Mouse (Mus musculus): Measurements from ENCODE around the gene Cass4. TPM values are rescaled to one million over a fixed set of nuclear protein-coding genes. Genes with fewer than 3 reads are reported as not detected.

The Cass4 gene
- polyA plus RNA-seq, 1 experiment: 0.24 TPM

DNA sequence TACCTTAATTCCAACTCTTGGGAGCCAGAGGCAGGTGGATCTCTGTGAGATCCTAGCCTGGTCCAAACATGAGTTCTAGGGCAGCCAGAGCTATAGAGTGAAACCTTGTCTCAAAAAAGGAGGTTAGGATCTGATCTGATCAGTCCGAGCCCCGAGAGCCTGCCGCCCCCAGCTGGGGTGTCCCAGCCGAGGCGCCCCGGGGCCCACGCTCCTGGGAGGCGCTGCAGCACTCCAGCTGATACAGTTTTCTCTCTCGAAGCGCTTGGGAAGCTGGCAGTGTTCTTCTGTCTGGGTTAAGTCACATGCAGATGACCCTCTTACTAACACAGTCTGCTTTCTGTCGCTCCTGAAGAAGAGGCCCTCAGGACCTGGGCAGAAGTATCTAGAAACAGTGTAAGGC, 12.3 kb upstream of the Cass4 start:
- Histone ChIP-seq H3ac (ENCODE audit: control insufficient read depth, insufficient read length) (no peak overlapping the region), H3K36me3 (ENCODE audit: control insufficient read depth, insufficient read depth) (peaks cover 36% of the 10 kb centered on the region), H3K4me2 (ENCODE audit: low read depth) (no peak overlapping the region), H3K79me2 (ENCODE audit: control insufficient read depth, insufficient read depth) (no peaks in the 10 kb centered on the region), H3K27me3 (ENCODE audit: control insufficient read depth, insufficient read depth, insufficient read length) (no peaks in the 10 kb centered on the region), H3K4me3 (no peak overlapping the region)
- no peak for TF ChIP-seq TCF3 (IDR thresholded peaks at IDR 0.05; ENCODE audit: insufficient read length, low read depth)

DNA sequence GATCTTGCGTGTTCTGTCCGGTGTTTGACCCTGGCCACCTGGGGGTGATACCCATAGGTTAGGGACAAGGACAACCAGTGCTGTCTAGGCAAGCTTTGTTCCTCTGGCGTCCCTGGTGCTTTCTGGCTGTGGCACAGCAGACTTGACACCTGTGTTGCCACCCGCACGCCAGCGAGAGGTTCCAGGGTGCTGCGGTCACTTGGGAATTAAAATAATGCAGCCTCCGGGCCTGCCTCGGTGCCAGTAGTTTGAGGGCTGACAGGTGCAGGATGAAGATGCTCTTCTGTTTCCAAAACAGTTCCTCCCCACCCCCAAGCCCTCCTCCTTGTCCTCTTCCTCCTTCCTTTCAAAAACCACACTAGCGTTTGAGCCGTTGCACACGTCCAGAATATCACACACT, 11.7 kb upstream of the Cass4 start:
- Histone ChIP-seq H3K27me3 (ENCODE audit: control insufficient read depth, insufficient read depth, insufficient read length) (no peaks in the 10 kb centered on the region), H3K36me3 (ENCODE audit: control insufficient read depth, insufficient read depth) (peaks cover 35% of the 10 kb centered on the region), H3K4me3 (no peak overlapping the region), H3K4me2 (ENCODE audit: low read depth) (no peak overlapping the region), H3K79me2 (ENCODE audit: control insufficient read depth, insufficient read depth) (no peaks in the 10 kb centered on the region), H3ac (ENCODE audit: control insufficient read depth, insufficient read length) (no peak overlapping the region)
- TF ChIP-seq CEBPB (IDR thresholded peaks at IDR 0.05; ENCODE audit: insufficient read depth, poor library complexity, severe bottlenecking) (no peak), E2F4 (IDR thresholded peaks at IDR 0.05; ENCODE audit: insufficient read depth) (no peak), MYOG (IDR thresholded peaks at IDR 0.05; ENCODE audit: control insufficient read depth in 1 of 3, insufficient read depth in 1 of 3, insufficient read length in 2 of 3, low read depth in 2 of 3) (peak in 1 of 3 experiments; percentile 15), USF1 (IDR thresholded peaks at IDR 0.05; ENCODE audit: low read depth) (no peak), MYOD1 (IDR thresholded peaks at IDR 0.05; ENCODE audit: control insufficient read depth in 1 of 3, insufficient read length in 2 of 3, low read depth in 2 of 3) (no peak), POLR2AphosphoS2 (IDR thresholded peaks at IDR 0.05; ENCODE audit: insufficient read length, low read depth) (peak; percentile 12), TCF3 (IDR thresholded peaks at IDR 0.05; ENCODE audit: insufficient read length, low read depth) (no peak), POLR2A (IDR thresholded peaks at IDR 0.05; ENCODE audit: insufficient read length, low read depth) (no peak), MAX (IDR thresholded peaks at IDR 0.05; ENCODE audit: low read depth) (no peak)

GRCm38 (mm10) chr2:172384715-172385114, 8.9 kb upstream of the Cass4 start:
- TF ChIP-seq TCF3 (IDR thresholded peaks at IDR 0.05; ENCODE audit: insufficient read length, low read depth) (no peak), MYOG (IDR thresholded peaks at IDR 0.05; ENCODE audit: control insufficient read depth in 1 of 3, insufficient read depth in 1 of 3, insufficient read length in 2 of 3, low read depth in 2 of 3) (no peak), USF1 (IDR thresholded peaks at IDR 0.05; ENCODE audit: low read depth) (no peak), SRF (IDR thresholded peaks at IDR 0.05; ENCODE audit: control insufficient read depth, insufficient read length, low read depth) (no peak), POLR2A (IDR thresholded peaks at IDR 0.05; ENCODE audit: insufficient read length, low read depth) (no peak), MAX (IDR thresholded peaks at IDR 0.05; ENCODE audit: low read depth) (no peak), POLR2AphosphoS2 (IDR thresholded peaks at IDR 0.05; ENCODE audit: insufficient read length, low read depth) (no peak), REST (IDR thresholded peaks at IDR 0.05; ENCODE audit: insufficient read depth, insufficient read length) (no peak), MYOD1 (IDR thresholded peaks at IDR 0.05; ENCODE audit: control insufficient read depth in 1 of 3, insufficient read length in 2 of 3, low read depth in 2 of 3) (no peak), TCF12 (IDR thresholded peaks at IDR 0.05; ENCODE audit: insufficient read depth, poor library complexity, severe bottlenecking) (no peak)
- H3K36me3 ChIP-seq (ENCODE audit: control insufficient read depth, insufficient read depth): peaks cover 8% of the 10 kb centered on the region

DNA sequence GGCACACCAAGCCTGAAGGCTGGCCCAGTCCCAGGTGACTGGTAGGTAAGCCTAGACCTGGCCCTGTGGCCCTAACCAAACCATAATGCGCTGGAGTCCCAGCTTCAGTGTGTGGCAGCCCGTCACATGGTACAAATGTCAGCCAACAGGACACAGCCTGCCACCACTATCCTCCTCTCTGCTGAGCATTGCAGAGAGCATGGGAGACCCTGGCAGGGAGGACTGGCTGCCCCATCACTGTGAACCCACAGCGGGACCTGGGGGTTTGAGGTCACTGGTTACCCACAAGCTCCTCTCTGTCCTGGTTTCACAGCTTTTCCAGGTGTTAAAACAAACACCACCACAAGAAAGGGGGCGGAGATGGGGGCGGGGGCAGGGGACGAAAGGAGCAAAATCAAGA, 3.3 kb upstream of the Cass4 start:
- Histone ChIP-seq H3K36me3 (ENCODE audit: control insufficient read depth, insufficient read depth) (no peaks in the 10 kb centered on the region), H3K4me2 (ENCODE audit: low read depth) (no peak overlapping the region), H3K79me2 (ENCODE audit: control insufficient read depth, insufficient read depth) (no peaks in the 10 kb centered on the region), H3K4me3 (no peak overlapping the region), H3K27me3 (ENCODE audit: control insufficient read depth, insufficient read depth, insufficient read length) (no peaks in the 10 kb centered on the region), H3ac (ENCODE audit: control insufficient read depth, insufficient read length) (no peak overlapping the region)
- TF ChIP-seq MYOG (IDR thresholded peaks at IDR 0.05; ENCODE audit: control insufficient read depth in 1 of 3, insufficient read depth in 1 of 3, insufficient read length in 2 of 3, low read depth in 2 of 3): no peak
- no peak for TF ChIP-seq TCF12 (IDR thresholded peaks at IDR 0.05; ENCODE audit: insufficient read depth, poor library complexity, severe bottlenecking)
- no peak for TF ChIP-seq MYOD1 (IDR thresholded peaks at IDR 0.05; ENCODE audit: control insufficient read depth in 1 of 3, insufficient read length in 2 of 3, low read depth in 2 of 3)
- no peak for TF ChIP-seq POLR2A (IDR thresholded peaks at IDR 0.05; ENCODE audit: insufficient read length, low read depth)
- TF ChIP-seq REST (IDR thresholded peaks at IDR 0.05; ENCODE audit: insufficient read depth, insufficient read length): no peak
- TF ChIP-seq MAX (IDR thresholded peaks at IDR 0.05; ENCODE audit: low read depth): no peak
- TF ChIP-seq USF1 (IDR thresholded peaks at IDR 0.05; ENCODE audit: low read depth): no peak
- TF ChIP-seq SRF (IDR thresholded peaks at IDR 0.05; ENCODE audit: control insufficient read depth, insufficient read length, low read depth): no peak
- TF ChIP-seq E2F4 (IDR thresholded peaks at IDR 0.05; ENCODE audit: insufficient read depth): no peak
- no peak for TF ChIP-seq POLR2AphosphoS2 (IDR thresholded peaks at IDR 0.05; ENCODE audit: insufficient read length, low read depth)
- TF ChIP-seq CEBPB (IDR thresholded peaks at IDR 0.05; ENCODE audit: insufficient read depth, poor library complexity, severe bottlenecking): no peak
- TF ChIP-seq TCF3 (IDR thresholded peaks at IDR 0.05; ENCODE audit: insufficient read length, low read depth): no peak

More at GRCm38 (mm10) chr2:172384715-172385114, 8.9 kb upstream of the Cass4 start:
- no peaks in the 10 kb centered on the region for H3K27me3 ChIP-seq (ENCODE audit: control insufficient read depth, insufficient read depth, insufficient read length)
- no peak overlapping the region for H3ac ChIP-seq (ENCODE audit: control insufficient read depth, insufficient read length)
- H3K4me3 ChIP-seq: no peak overlapping the region
- no peak overlapping the region for H3K4me2 ChIP-seq (ENCODE audit: low read depth)
- H3K79me2 ChIP-seq (ENCODE audit: control insufficient read depth, insufficient read depth): no peaks in the 10 kb centered on the region

- H3K4me2 ChIP-seq (ENCODE audit: low read depth): peak overlapping the region; percentile 41
- H3K4me3 ChIP-seq: no peak overlapping the region
- peak in 2 of 3 experiments; percentile 31 to 66 for TF ChIP-seq MYOD1 (IDR thresholded peaks at IDR 0.05; ENCODE audit: control insufficient read depth in 1 of 3, insufficient read length in 2 of 3, low read depth in 2 of 3)
- TF ChIP-seq MYOG (IDR thresholded peaks at IDR 0.05; ENCODE audit: control insufficient read depth in 1 of 3, insufficient read depth in 1 of 3, insufficient read length in 2 of 3, low read depth in 2 of 3): peak in 1 of 3 experiments; percentile 34
- TF ChIP-seq CEBPB (IDR thresholded peaks at IDR 0.05; ENCODE audit: insufficient read depth, poor library complexity, severe bottlenecking): no peak
- no peak for TF ChIP-seq REST (IDR thresholded peaks at IDR 0.05; ENCODE audit: insufficient read depth, insufficient read length)
- no peak overlapping the region for H3ac ChIP-seq (ENCODE audit: control insufficient read depth, insufficient read length)
- H3K79me2 ChIP-seq (ENCODE audit: control insufficient read depth, insufficient read depth): no peaks in the 10 kb centered on the region
- H3K36me3 ChIP-seq (ENCODE audit: control insufficient read depth, insufficient read depth): no peaks in the 10 kb centered on the region
- H3K27me3 ChIP-seq (ENCODE audit: control insufficient read depth, insufficient read depth, insufficient read length): peaks cover 6% of the 10 kb centered on the region
These were observed 1.5 kb upstream of the Cass4 start for GRCm38 (mm10) chr2:172392041-172392521.

Data from myocyte (in vitro differentiated cells).